Mouse (Mus musculus) liver, adult 2 months (tissue): ENCODE measurements around the gene Slc16a14.

Experiments
- CTCF ChIP-seq: fragments of 200-500 bp; IDR thresholded peaks from 2 replicates; pipeline ENCODE4 v1.5.1; 2011; ENCODE audit warnings: low read depth, low read length, control low read depth
- POLR2A ChIP-seq: fragments of 200-500 bp; IDR thresholded peaks from 2 replicates; pipeline ENCODE4 v1.6.1; 2011; ENCODE audit warnings: low read length, control low read depth; ENCODE audit not compliant: insufficient read depth; ENCODE audit errors: extremely low read depth

- TF ChIP-seq CTCF (no peak), POLR2A (no peak)
Observed at GRCm38 (mm10) chr1:84934151-84934502, 807 bp downstream of the Slc16a14 start.
